Mouse (Mus musculus) gastrocnemius, postnatal 14 days (tissue): ENCODE results near the gene Scg5. TPM values are rescaled to one million over a fixed set of nuclear protein-coding genes. Genes with fewer than 3 reads are reported as not detected.

Source experiments
- DNase-seq: peaks from one replicate; pipeline ENCODE4 v3.0.0; 2021; ENCODE audit warnings: mixed read lengths
- intact Hi-C: fragments of 180-260 bp; cut with DNase I; formaldehyde crosslinking; loops from one replicate; pipeline ENCODE4 v1.15.1; 2025; ENCODE audit warnings: low total_unique reads
- total RNA-seq, 2 experiments: library from RNA; stranded (reverse); gene quantifications; 2 replicates each; pipeline ENCODE4 v1.2.3; 2021

The Scg5 gene
- total RNA-seq, 2 experiments from 2014 or later: 0.24 to 0.25 TPM

GRCm38 (mm10) chr2:113817681-113818606 is 11.0 kb downstream of the Scg5 start:
- intact Hi-C loops: no loop called here
- DNase-seq: no peak

- intact Hi-C loops: loop anchor here (10.0 kb wide), 1 partner anchor 273 kb away; no protein-coding TSS in a partner anchor
- DNase-seq: peak; percentile 58
These were observed 21.3 kb downstream of the Scg5 start for GRCm38 (mm10) chr2:113807640-113808039.

- intact Hi-C loops: loop anchor here (10.0 kb wide), 1 partner anchor 272 kb away; no protein-coding TSS in a partner anchor
- no peak for DNase-seq
These were observed 21.9 kb downstream of the Scg5 start for GRCm38 (mm10) chr2:113806851-113807577.

GRCm38 (mm10) chr2:113805765-113806164 is 23.2 kb downstream of the Scg5 start:
- intact Hi-C loops: loop anchor here (10.0 kb wide), 1 partner anchor 271 kb away; no protein-coding TSS in a partner anchor

GRCm38 (mm10) chr2:113803753-113804152 is 25.2 kb downstream of the Scg5 start:
- DNase-seq: no peak
- intact Hi-C loops: loop anchor here (10.0 kb wide), 1 partner anchor 269 kb away; no protein-coding TSS in a partner anchor

More at GRCm38 (mm10) chr2:113805765-113806164, 23.2 kb downstream of the Scg5 start:
- DNase-seq: no peak

GRCm38 (mm10) chr2:113800846-113801245 is 28.1 kb downstream of the Scg5 start:
- intact Hi-C loops: loop anchor here (10.0 kb wide), 1 partner anchor 266 kb away; no protein-coding TSS in a partner anchor
- DNase-seq: no peak

- no peak for DNase-seq
- intact Hi-C loops: no loop called here
These were observed 30.3 kb downstream of the Scg5 start for GRCm38 (mm10) chr2:113798605-113799004.

- intact Hi-C loops: no loop called here
- DNase-seq: no peak
These were observed 33.7 kb downstream of the Scg5 start for GRCm38 (mm10) chr2:113795186-113795585.

- intact Hi-C loops: loop anchor here (5.0 kb wide), 1 partner anchor 921 kb away; no protein-coding TSS in a partner anchor
- DNase-seq: no peak
These were observed 35.4 kb downstream of the Scg5 start for GRCm38 (mm10) chr2:113793521-113793920.

- DNase-seq: no peak
- intact Hi-C loops: no loop called here
These were observed 40.0 kb downstream of the Scg5 start for GRCm38 (mm10) chr2:113788821-113789387.

- no peak for DNase-seq
- intact Hi-C loops: no loop called here
These were observed 41.0 kb downstream of the Scg5 start for GRCm38 (mm10) chr2:113787882-113788281.

- intact Hi-C loops: no loop called here
- no peak for DNase-seq
These were observed 44.1 kb downstream of the Scg5 start for GRCm38 (mm10) chr2:113784851-113785250.

- DNase-seq: no peak
- intact Hi-C loops: no loop called here
These were observed 47.4 kb downstream of the Scg5 start for GRCm38 (mm10) chr2:113781521-113781920.

- no peak for DNase-seq
- intact Hi-C loops: no loop called here
These were observed 47.8 kb downstream of the Scg5 start for GRCm38 (mm10) chr2:113781107-113781506.

- no peak for DNase-seq
These were observed 49.6 kb downstream of the Scg5 start for GRCm38 (mm10) chr2:113779336-113779735.

GRCm38 (mm10) chr2:113778036-113778435 is 50.9 kb downstream of the Scg5 start:
- DNase-seq: no peak
- intact Hi-C loops: no loop called here

More at GRCm38 (mm10) chr2:113779336-113779735, 49.6 kb downstream of the Scg5 start:
- intact Hi-C loops: no loop called here

GRCm38 (mm10) chr2:113776297-113776696 is 52.6 kb downstream of the Scg5 start:
- no peak for DNase-seq
- intact Hi-C loops: no loop called here

- no peak for DNase-seq
- intact Hi-C loops: no loop called here
These were observed 54.6 kb downstream of the Scg5 start for GRCm38 (mm10) chr2:113774150-113774805.
